17 mouse cellular contexts compared by ENCODE assay signal in the genomic region with DNA sequence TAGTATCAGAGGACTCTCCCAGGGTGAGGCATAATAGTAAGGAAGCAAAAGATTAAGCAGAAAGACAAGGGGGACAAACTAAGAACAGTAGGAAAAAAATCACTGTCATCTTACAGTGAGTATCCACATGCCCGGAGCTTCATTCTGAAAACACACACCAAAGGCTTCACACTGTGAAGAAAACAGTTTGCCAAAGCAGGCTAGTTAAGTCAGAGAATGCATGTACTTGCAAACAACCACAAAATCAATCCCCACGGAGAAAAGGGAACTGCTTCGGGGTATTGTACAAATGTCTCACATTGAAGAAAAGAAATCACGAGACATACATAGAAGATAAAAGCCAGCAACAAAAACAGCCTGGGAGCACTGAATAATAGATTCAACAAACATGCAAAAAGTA.
"Had no signal": no experiment of that assay in that cellular context is flagged by ENCODE, and none has a peak within 500 bp of the region (broad histone marks: within the 10 kb centered on the region; RNA-seq: fewer than 3 reads in every experiment).

No protein-coding gene starts in this region.

- H3K9me3 ChIP-seq: lung, embryonic 15.5 days; megakaryocyte, embryonic 14.5 days; midbrain, embryonic 12.5 days; neural tube, embryonic 12.5 days; stomach, embryonic 15.5 days had no signal

- H3K4me1 ChIP-seq: lung, embryonic 15.5 days; megakaryocyte, embryonic 14.5 days; midbrain, embryonic 12.5 days; neural tube, embryonic 12.5 days; stomach, embryonic 15.5 days had no signal

- H3K27ac ChIP-seq: lung, embryonic 15.5 days; macrophage; midbrain, embryonic 12.5 days; neural tube, embryonic 12.5 days; stomach, embryonic 15.5 days; stomach, postnatal 0 days had no signal

- H3K36me3 ChIP-seq: lung, embryonic 15.5 days; midbrain, embryonic 12.5 days; neural tube, embryonic 12.5 days; stomach, embryonic 15.5 days had no signal

- H3K9ac ChIP-seq: liver, postnatal 0 days; lung, embryonic 15.5 days; midbrain, embryonic 12.5 days; neural tube, embryonic 12.5 days; stomach, embryonic 15.5 days had no signal

- ATAC-seq: liver, postnatal 0 days; lung, postnatal 0 days; midbrain, embryonic 16.5 days had no signal

- H3K27me3 ChIP-seq: lung, embryonic 15.5 days; megakaryocyte, embryonic 14.5 days; midbrain, embryonic 12.5 days; neural tube, embryonic 12.5 days; stomach, embryonic 15.5 days had no signal

- H3K4me3 ChIP-seq: lung, embryonic 15.5 days; megakaryocyte, embryonic 14.5 days; midbrain, embryonic 12.5 days; neural tube, embryonic 12.5 days; stomach, embryonic 15.5 days had no signal

- DNase-seq: liver, postnatal 0 days; lung, adult 2 months; lung, postnatal 14 days; lung, postnatal 36 days; right cerebral cortex, postnatal 14 days; thymus, adult 2 months; thymus, postnatal 25 days; thymus, postnatal 4 days had no signal

- H3K4me2 ChIP-seq: lung, embryonic 15.5 days; midbrain, embryonic 12.5 days; neural tube, embryonic 12.5 days; stomach, embryonic 15.5 days had no signal
